Mouse (Mus musculus) MEL (cell line): ENCODE data around the gene Lmx1a. TPM values are rescaled to one million over a fixed set of nuclear protein-coding genes. Genes with fewer than 3 reads are reported as not detected.

ENCODE experiments used
- DNase-seq: peaks from one replicate; pipeline ENCODE4 v3.0.0; 2011; ENCODE audit warnings: low read depth, low spot score
- H3K27ac ChIP-seq: 2 replicates; pipeline ENCODE4 v1.5.1; 2012; ENCODE audit warnings: low read depth, mild to moderate bottlenecking, control low read depth, low read length, moderate library complexity; ENCODE audit not compliant: control insufficient read depth
- H3K27me3 ChIP-seq, 2 experiments: fragments of 150-350 bp in 1 of 2; sonication (generic) in 1 of 2; 2 replicates each; pipeline ENCODE4 v1.6.1; 2012; ENCODE audit warnings: low read length in 2 of 2, mild to moderate bottlenecking in 2 of 2, improper control_type of control experiment in 1 of 2, moderate library complexity in 1 of 2; ENCODE audit not compliant: insufficient read depth in 2 of 2, control insufficient read depth in 1 of 2
- H3K36me3 ChIP-seq, 2 experiments: 2 replicates each; pipeline ENCODE4 v1.6.1; 2012 to 2014; ENCODE audit warnings: low read length in 2 of 2, improper control_type of control experiment in 1 of 2, inconsistent platforms in 1 of 2, mild to moderate bottlenecking in 1 of 2; ENCODE audit not compliant: insufficient read depth in 2 of 2, control insufficient read depth in 1 of 2
- H3K4me1 ChIP-seq, 2 experiments: fragments of 150-350 bp in 1 of 2; sonication (generic) in 1 of 2; 2 replicates each; pipeline ENCODE4 v1.6.1; 2012; ENCODE audit warnings: low read length in 2 of 2, improper control_type of control experiment in 1 of 2, mild to moderate bottlenecking in 1 of 2; ENCODE audit not compliant: insufficient read depth in 2 of 2, control insufficient read depth in 1 of 2
- H3K4me3 ChIP-seq, 2 experiments: fragments of 150-350 bp in 1 of 2; sonication (generic) in 1 of 2; 2 replicates each; pipeline ENCODE4 v1.5.1; 2012; ENCODE audit warnings: low read depth in 2 of 2, low read length in 2 of 2, mild to moderate bottlenecking in 2 of 2, moderate library complexity in 2 of 2, control low read depth in 1 of 2, improper control_type of control experiment in 1 of 2; ENCODE audit not compliant: control insufficient read depth in 1 of 2, insufficient read depth in 1 of 2
- H3K79me2 ChIP-seq: 2 replicates; pipeline ENCODE4 v1.6.1; 2012; ENCODE audit warnings: mild to moderate bottlenecking, low read length, moderate library complexity; ENCODE audit not compliant: control insufficient read depth, poor library complexity, insufficient read depth
- H3K9ac ChIP-seq: 2 replicates; pipeline ENCODE4 v1.6.1; 2012; ENCODE audit warnings: low read depth, mild to moderate bottlenecking, control low read depth, low read length, moderate library complexity; ENCODE audit not compliant: control insufficient read depth, poor library complexity, severe bottlenecking
- H3K9me3 ChIP-seq: fragments of 150-350 bp; sonication (generic); replicated peaks from 2 replicates; pipeline ENCODE4 v1.6.1; 2012; ENCODE audit warnings: mild to moderate bottlenecking, low read length, improper control_type of control experiment, moderate library complexity; ENCODE audit not compliant: insufficient read depth
- CHD2 ChIP-seq: IDR thresholded peaks from 2 replicates; pipeline ENCODE4 v1.6.1; 2011; ENCODE audit warnings: low read length, improper control_type of control experiment
- ETS1 ChIP-seq: IDR thresholded peaks from 2 replicates; pipeline ENCODE4 v1.6.1; 2012; ENCODE audit warnings: low read depth, mild to moderate bottlenecking, inconsistent platforms, low read length, improper control_type of control experiment, moderate library complexity
- GABPA ChIP-seq: IDR thresholded peaks from 2 replicates; pipeline ENCODE4 v1.6.1; 2012; ENCODE audit warnings: low read depth, mild to moderate bottlenecking, inconsistent platforms, low read length, improper control_type of control experiment, moderate library complexity
- KAT2A ChIP-seq: conservative IDR thresholded peaks from 2 replicates; pipeline ENCODE4 v1.6.1; 2012; ENCODE audit warnings: low read depth, low read length, improper control_type of control experiment, inconsistent platforms
- MAFK ChIP-seq: IDR thresholded peaks from 2 replicates; pipeline ENCODE4 v1.6.1; 2011; ENCODE audit warnings: low read depth, mild to moderate bottlenecking, low read length, improper control_type of control experiment, borderline replicate concordance
- MAZ ChIP-seq: IDR thresholded peaks from 2 replicates; pipeline ENCODE4 v1.6.1; 2012; ENCODE audit warnings: low read depth, mild to moderate bottlenecking, inconsistent platforms, low read length, improper control_type of control experiment
- POLR2A ChIP-seq, 2 experiments: IDR thresholded peaks; 2 replicates each; pipeline ENCODE4 v1.6.1; 2011 to 2012; ENCODE audit warnings: low read length in 2 of 2, mild to moderate bottlenecking in 2 of 2, control low read depth in 1 of 2, improper control_type of control experiment in 1 of 2, low read depth in 1 of 2, moderate library complexity in 1 of 2; ENCODE audit not compliant: control insufficient read depth in 1 of 2, insufficient read depth in 1 of 2, poor library complexity in 1 of 2
- POLR2AphosphoS2 ChIP-seq: IDR thresholded peaks from 2 replicates; pipeline ENCODE4 v1.6.1; 2011; ENCODE audit warnings: low read length, improper control_type of control experiment
- POLR2AphosphoS5 ChIP-seq: IDR thresholded peaks from 2 replicates; pipeline ENCODE4 v1.6.1; 2012; ENCODE audit warnings: low read depth, borderline replicate concordance, mild to moderate bottlenecking, inconsistent platforms, low read length, moderate library complexity, mixed read lengths
- SIN3A ChIP-seq: IDR thresholded peaks from 2 replicates; pipeline ENCODE4 v1.6.1; 2012; ENCODE audit warnings: low read length, improper control_type of control experiment, inconsistent platforms
- TBP ChIP-seq: IDR thresholded peaks from 2 replicates; pipeline ENCODE4 v1.8.0; 2011; ENCODE audit warnings: low read depth, low read length, improper control_type of control experiment
- TCF12 ChIP-seq: IDR thresholded peaks from 2 replicates; pipeline ENCODE4 v1.6.1; 2014; ENCODE audit warnings: low read depth, mild to moderate bottlenecking, inconsistent platforms, low read length, improper control_type of control experiment, moderate library complexity
- USF2 ChIP-seq, 2 experiments: IDR thresholded peaks; 2 replicates each; pipeline ENCODE4 v1.6.1; 2011 to 2012; ENCODE audit warnings: improper control_type of control experiment in 2 of 2, low read length in 2 of 2, borderline replicate concordance in 1 of 2, inconsistent platforms in 1 of 2, low read depth in 1 of 2, mild to moderate bottlenecking in 1 of 2; ENCODE audit not compliant: insufficient read depth in 1 of 2
- ZKSCAN1 ChIP-seq: IDR thresholded peaks from 2 replicates; pipeline ENCODE4 v1.6.1; 2012; ENCODE audit warnings: low read depth, mild to moderate bottlenecking, inconsistent platforms, low read length, improper control_type of control experiment, moderate library complexity
- polyA plus RNA-seq, 2 experiments: library from polyadenylated mRNA; stranded (reverse) in 1 of 2; unstranded in 1 of 2; fragments of >175 nt in 1 of 2; fragments of >200 nt in 1 of 2; gene quantifications; 2 replicates each; pipeline versions ENCODE4 v1.2.1 to v1.2.4; 2012; ENCODE audit warnings: low replicate concordance in 2 of 2, low read depth in 1 of 2; ENCODE audit not compliant: insufficient read length in 2 of 2, insufficient read depth in 1 of 2, missing spikeins in 1 of 2
- total RNA-seq: library from RNA; depleted of rRNA; stranded (reverse); fragments of 300-350 nt; gene quantifications from 2 replicates; pipeline ENCODE4 v1.2.3, GENCODE M21; 2012

Gene Lmx1a
- total and polyA plus RNA-seq, 3 experiments: not detected

- H3K79me2 ChIP-seq: no peaks in the 10 kb centered on the region
- no peak overlapping the region for H3K4me3 ChIP-seq
- H3K36me3 ChIP-seq: no peaks in the 10 kb centered on the region
These were observed 1.2 kb downstream of the Lmx1a start for GRCm38 (mm10) chr1:167690138-167690710.

DNA sequence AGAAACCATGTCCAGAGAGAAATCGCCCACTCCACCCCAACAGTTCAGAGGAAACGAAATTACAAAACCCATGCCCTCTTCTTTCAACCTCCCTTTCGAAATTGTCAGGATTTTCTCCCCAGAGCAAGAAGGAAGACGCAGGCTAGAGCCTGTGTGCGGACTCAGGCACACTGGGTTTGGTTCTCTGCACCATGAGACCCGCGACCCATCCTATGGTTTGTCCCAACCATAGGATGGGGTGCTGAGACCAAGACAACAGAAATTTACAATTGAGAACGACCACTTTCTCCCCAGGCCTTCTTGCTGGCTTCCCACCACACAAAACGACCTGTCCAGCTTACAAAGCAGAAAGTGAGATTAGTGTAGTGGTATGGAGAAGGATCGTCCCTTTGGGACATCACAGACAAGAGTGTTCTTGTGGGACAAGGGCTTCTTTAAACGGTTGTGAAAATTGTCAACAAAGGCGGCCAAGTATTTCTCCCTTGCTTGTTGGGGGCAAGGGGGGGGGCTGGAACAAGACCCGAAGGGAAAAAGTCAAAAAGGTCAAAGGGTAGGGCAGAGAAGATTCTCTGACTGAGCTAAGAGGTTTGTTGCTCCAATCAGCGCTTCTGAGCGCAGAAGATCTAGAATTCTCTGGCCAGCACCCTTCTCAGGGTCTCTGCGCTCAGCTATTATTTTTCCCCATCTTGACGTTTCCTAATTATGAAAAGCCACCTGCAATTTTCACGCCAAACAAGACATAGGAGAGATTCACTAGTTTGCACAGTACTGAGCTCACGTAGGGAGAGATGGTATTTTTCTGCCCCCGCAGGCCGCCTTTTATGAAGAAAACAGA lies 1.9 kb downstream of the Lmx1a start:
- H3K9ac ChIP-seq: no peak overlapping the region
- DNase-seq: no peak
- H3K36me3 ChIP-seq: no peaks in the 10 kb centered on the region
- no peaks in the 10 kb centered on the region for H3K79me2 ChIP-seq
- H3K4me1 ChIP-seq: no peaks in the 10 kb centered on the region
- no peak overlapping the region for H3K4me3 ChIP-seq
- no peak overlapping the region for H3K27ac ChIP-seq
- no peak for TF ChIP-seq SIN3A
- no peak for TF ChIP-seq TBP
- TF ChIP-seq GABPA: no peak
- TF ChIP-seq MAZ: no peak
- TF ChIP-seq MAFK: no peak
- TF ChIP-seq CHD2: no peak
- TF ChIP-seq USF2 (IDR thresholded peaks at IDR 0.05; ENCODE audit: borderline replicate concordance in 1 of 2, insufficient read depth in 1 of 2, low read depth in 1 of 2, low read length in 2 of 2): no peak
- no peak for TF ChIP-seq POLR2A (IDR thresholded peaks at IDR 0.05; ENCODE audit: control insufficient read depth in 1 of 2, insufficient read depth in 1 of 2, low read depth in 1 of 2, low read length in 2 of 2, poor library complexity in 1 of 2)
- no peak for TF ChIP-seq ZKSCAN1
- no peak for TF ChIP-seq POLR2AphosphoS2
- no peaks in the 10 kb centered on the region for H3K9me3 ChIP-seq
- no peaks in the 10 kb centered on the region for H3K27me3 ChIP-seq

More at GRCm38 (mm10) chr1:167690138-167690710, 1.2 kb downstream of the Lmx1a start:
- Histone ChIP-seq H3K27ac (no peak overlapping the region), H3K9ac (no peak overlapping the region)
- TF ChIP-seq POLR2AphosphoS5 (no peak), KAT2A (no peak), ETS1 (no peak), TCF12 (no peak), ZKSCAN1 (no peak)
- TF ChIP-seq, all 39 proteins: peak for 0
- Histone ChIP-seq H3K9me3 (no peaks in the 10 kb centered on the region), H3K4me1 (no peaks in the 10 kb centered on the region), H3K27me3 (no peaks in the 10 kb centered on the region)
- no peak for DNase-seq
